22 mouse cellular contexts compared by ENCODE assay signal in genomic region chr15:62123756-62124155, GRCm38 (mm10).
DNase-seq lines count a peak whose midpoint lies in the region; ATAC-seq and TF ChIP-seq lines count a peak whose summit lies in the region.
"Had no signal": no experiment of that assay in that cellular context is flagged by ENCODE, and none has a peak within 500 bp of the region (broad histone marks: within the 10 kb centered on the region; RNA-seq: fewer than 3 reads in every experiment).

No protein-coding gene starts in this region.

- H3K9ac ChIP-seq in liver, embryonic 12.5 days: no peak overlapping the region
- H3K9ac ChIP-seq in ES-E14 (ENCODE audit: insufficient read depth, low read depth, low read length, poor library complexity, severe bottlenecking): no peak overlapping the region
- H3K9ac ChIP-seq: embryonic facial prominence, embryonic 12.5 days; forebrain, embryonic 15.5 days; heart, embryonic 13.5 days had no signal

- no peaks in the 10 kb centered on the region for H3K27me3 ChIP-seq in liver, embryonic 12.5 days (replicated peaks)
- H3K27me3 ChIP-seq: embryonic facial prominence, embryonic 12.5 days; forebrain, embryonic 15.5 days; heart, embryonic 13.5 days had no signal

- WGBS in liver, embryonic 12.5 days (ENCODE audit: insufficient replicate concordance): 79% methylated on average over 4 of the region's 4 CpGs

- no peak overlapping the region for H3K4me3 ChIP-seq in liver, embryonic 12.5 days
- H3K4me3 ChIP-seq in ES-E14 (ENCODE audit: insufficient read depth in 1 of 2, low read depth in 1 of 2, low read length in 2 of 2, poor library complexity in 1 of 2, severe bottlenecking in 1 of 2): no peak overlapping the region
- H3K4me3 ChIP-seq: embryonic facial prominence, embryonic 12.5 days; forebrain, embryonic 15.5 days; heart, embryonic 13.5 days had no signal

- in situ Hi-C loops in ES-E14 (cut with MboI; ENCODE audit: low sequenced_read_pairs in 2 of 2, unreplicated experiment in 2 of 2): no loop called here

- peak overlapping the region; percentile 84; the same call in 1 of the 2 replicates for H3K27ac ChIP-seq in liver, embryonic 12.5 days
- no peak overlapping the region; the same call in 1 of the 2 replicates for H3K27ac ChIP-seq in ES-E14 (ENCODE audit: insufficient read depth, low read depth, low read length, poor library complexity, severe bottlenecking)
- H3K27ac ChIP-seq: embryonic facial prominence, embryonic 12.5 days; forebrain, embryonic 15.5 days; heart, embryonic 13.5 days had no signal

- peaks cover 91% of the 10 kb centered on the region for H3K4me1 ChIP-seq in liver, embryonic 12.5 days
- peaks cover 6 to 42% of the 10 kb centered on the region in 2 experiments; a peak in 3 of 4 replicates for H3K4me1 ChIP-seq in ES-E14 (ENCODE audit: control insufficient read depth in 2 of 2, insufficient read depth in 2 of 2, low read length in 2 of 2, poor library complexity in 1 of 2)

- no peak overlapping the region for H3K4me2 ChIP-seq in liver, embryonic 12.5 days
- H3K4me2 ChIP-seq: embryonic facial prominence, embryonic 12.5 days; forebrain, embryonic 15.5 days; heart, embryonic 13.5 days had no signal

- DNase-seq in liver (no peak), ES-E14 (ENCODE audit: low read depth, low spot score) (peak; percentile 63), WW6 (ENCODE audit: low read depth, low spot score) (peak; percentile 34)
- no peak for DNase-seq in ovary, postnatal 10 days (ENCODE audit: low spot score)
- DNase-seq in urinary bladder, postnatal 14 days (ENCODE audit: low spot score): no peak
- DNase-seq in adrenal gland, adult 8-10 months: no peak
- DNase-seq in layer of hippocampus, adult 8-10 months (ENCODE audit: low spot score in 2 of 2): no peak
- DNase-seq: adrenal gland, postnatal 14 days; cerebellum, adult 11-12 months; cerebellum, adult 9-10 months; cerebellum, postnatal 25 days; gastrocnemius, postnatal 36 days; heart, adult 11 months; heart, postnatal 36 days had no signal

- ATAC-seq in liver, embryonic 12.5 days: no peak
- ATAC-seq: CD4-positive, CD25-positive, alpha-beta regulatory T cell, adult 4 months; forebrain, embryonic 15.5 days; hindbrain, embryonic 16.5 days; inflammation-experienced regulatory T-cells, adult 6 months had no signal

- 0 out of 2 replicates have a peak, but pooled peaks cover 3% of the 10 kb centered on the region for H3K36me3 ChIP-seq in liver, embryonic 12.5 days
- peaks cover 9% of the 10 kb centered on the region; the same call in 1 of the 2 replicates for H3K36me3 ChIP-seq in ES-E14 (ENCODE audit: control insufficient read depth, insufficient read depth, low read length, poor library complexity, severe bottlenecking)
- H3K36me3 ChIP-seq: embryonic facial prominence, embryonic 12.5 days; forebrain, embryonic 15.5 days; heart, embryonic 13.5 days had no signal

- H3K9me3 ChIP-seq in liver, embryonic 12.5 days (replicated peaks): no peaks in the 10 kb centered on the region
- H3K9me3 ChIP-seq in ES-E14 (ENCODE audit: control insufficient read depth, insufficient read depth, low read depth, low read length): no peaks in the 10 kb centered on the region
- H3K9me3 ChIP-seq: embryonic facial prominence, embryonic 12.5 days; forebrain, embryonic 15.5 days; G1E; heart, embryonic 13.5 days had no signal

TF ChIP-seq in ES-E14, 5 proteins besides CTCF, POLR2A, EP300 and RAD21:
- TF ChIP-seq CHD2 (IDR thresholded peaks at IDR 0.05; ENCODE audit: low read depth, low read length) (no peak), HCFC1 (IDR thresholded peaks at IDR 0.05; ENCODE audit: borderline replicate concordance, insufficient read depth, low read length) (no peak), MAFK (IDR thresholded peaks at IDR 0.05; ENCODE audit: insufficient read depth, low read depth, low read length) (no peak), ZNF384 (IDR thresholded peaks at IDR 0.05; ENCODE audit: low read depth, low read length) (no peak), ZC3H11A (IDR thresholded peaks at IDR 0.05; ENCODE audit: borderline replicate concordance, low read depth, low read length) (no peak)
TF ChIP-seq in ES-E14: peak in this region for 0.

Comparison
In these comparisons a context has a peak if more than half of its experiments do, and no peak if none do; other contexts are left out.
1. DNase-seq: peak in ES-E14 (single experiment) and WW6 (single experiment); none in liver (single experiment), ovary, postnatal 10 days (single experiment), urinary bladder, postnatal 14 days (single experiment), adrenal gland, adult 8-10 months (single experiment) and layer of hippocampus, adult 8-10 months (0 of 2).